Mouse (Mus musculus) limb, embryonic 15.5 days (tissue): ENCODE measurements around the gene Nos1. TPM values are rescaled to one million over a fixed set of nuclear protein-coding genes. Genes with fewer than 3 reads are reported as not detected.

Experiments used
- ATAC-seq: fragments of 200-750 bp; cut with Nextera tagmentation; 2 replicates; pipeline ENCODE4 v1.8.0; 2017; ENCODE audit warnings: low read depth, moderate TSS enrichment; ENCODE audit not compliant: insufficient number of reproducible peaks, low FRiP score, low TSS enrichment
- H3K27ac ChIP-seq: fragments of 300-500 bp; sonication (generic); 2 replicates; pipeline ENCODE4 v1.5.1; 2015; ENCODE audit warnings: moderate library complexity, mild to moderate bottlenecking, inconsistent platforms
- H3K27me3 ChIP-seq: fragments of 300-500 bp; sonication (generic); 2 replicates; pipeline ENCODE4 v1.6.1; 2015; ENCODE audit warnings: inconsistent platforms
- H3K36me3 ChIP-seq: fragments of 300-500 bp; sonication (generic); 2 replicates; pipeline ENCODE4 v1.6.1; 2015; ENCODE audit warnings: inconsistent platforms
- H3K4me1 ChIP-seq: fragments of 300-500 bp; sonication (generic); 2 replicates; pipeline ENCODE4 v1.6.1; 2015; ENCODE audit warnings: inconsistent platforms
- H3K4me2 ChIP-seq: fragments of 300-500 bp; sonication (generic); 2 replicates; pipeline ENCODE4 v1.6.1; 2015; ENCODE audit warnings: mild to moderate bottlenecking, inconsistent platforms
- H3K4me3 ChIP-seq: fragments of 300-500 bp; sonication (generic); 2 replicates; pipeline ENCODE4 v1.5.1; 2015; ENCODE audit warnings: mild to moderate bottlenecking, inconsistent platforms
- H3K9ac ChIP-seq: fragments of 300-500 bp; sonication (generic); 2 replicates; pipeline ENCODE4 v1.6.1; 2015; ENCODE audit warnings: inconsistent platforms
- H3K9me3 ChIP-seq: fragments of 300-500 bp; sonication (generic); 2 replicates; pipeline ENCODE4 v1.6.1; 2016; ENCODE audit warnings: inconsistent platforms
- WGBS: fragments of 180-500 bp; shearing (Covaris S2); methylation state at CpG from one replicate; pipeline ENCODE4 v1.1.7; 2015; 5-methylcytosine and 5-hydroxymethylcytosine counted together
- polyA plus RNA-seq: library from polyadenylated mRNA; unstranded; fragments of >200 nt; fragmentation: Nextera tagmentation; extraction: Ambion mirVana; gene quantifications from 2 replicates; pipeline ENCODE4 v1.2.1, GENCODE M21; 2015

The Nos1 gene
- polyA plus RNA-seq, 1 experiment from 2014 or later: 1.2 TPM

- Histone ChIP-seq H3K27ac (no peak overlapping the region), H3K4me2 (peak overlapping the region; percentile 47), H3K9me3 (no peaks in the 10 kb centered on the region), H3K4me1 (no peaks in the 10 kb centered on the region), H3K36me3 (no peaks in the 10 kb centered on the region), H3K4me3 (peak overlapping the region; percentile 26), H3K9ac (no peak overlapping the region), H3K27me3 (no peaks in the 10 kb centered on the region)
- WGBS: 16% methylated on average over 14 of the region's 14 CpGs
- 0 out of 2 replicates have a peak, but pooled peaks have one; percentile 6 for ATAC-seq
Observed at GRCm38 (mm10) chr5:117938182-117938581, 157.3 kb downstream of the Nos1 start.

GRCm38 (mm10) chr5:117939402-117939801, 158.6 kb downstream of the Nos1 start:
- ATAC-seq: no peak
- Histone ChIP-seq H3K36me3 (no peaks in the 10 kb centered on the region), H3K27ac (no peak overlapping the region), H3K27me3 (no peaks in the 10 kb centered on the region), H3K9ac (no peak overlapping the region), H3K9me3 (no peaks in the 10 kb centered on the region), H3K4me3 (no peak overlapping the region), H3K4me2 (no peak overlapping the region), H3K4me1 (no peaks in the 10 kb centered on the region)
- WGBS: 80% methylated on average over 8 of the region's 8 CpGs

DNA sequence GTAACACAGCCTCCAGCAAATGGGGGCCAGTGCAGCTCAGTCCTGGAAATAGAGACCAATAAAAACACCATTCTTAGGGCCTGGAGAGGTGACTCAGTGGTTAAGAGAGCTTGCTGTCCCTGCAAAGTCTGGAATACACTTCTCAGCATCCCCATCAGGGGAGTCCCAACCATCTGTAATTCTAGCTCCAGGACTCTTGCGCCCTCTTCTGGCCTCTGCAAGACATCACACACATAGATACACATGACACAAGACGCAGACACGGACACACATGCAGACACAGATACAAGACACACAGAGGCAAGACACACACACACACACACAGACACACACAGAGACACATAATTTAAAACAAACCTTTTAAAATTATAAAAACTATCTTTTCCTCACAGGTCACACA, 160.7 kb downstream of the Nos1 start:
- Histone ChIP-seq H3K9me3 (no peaks in the 10 kb centered on the region), H3K4me2 (no peak overlapping the region), H3K36me3 (no peaks in the 10 kb centered on the region), H3K27me3 (no peaks in the 10 kb centered on the region), H3K4me1 (no peaks in the 10 kb centered on the region), H3K9ac (no peak overlapping the region), H3K4me3 (no peak overlapping the region), H3K27ac (no peak overlapping the region)
- 74% methylated on average over 3 of the region's 3 CpGs for WGBS
- no peak for ATAC-seq

- no peak overlapping the region for H3K27ac ChIP-seq
- H3K27me3 ChIP-seq: no peaks in the 10 kb centered on the region
- ATAC-seq: no peak
- WGBS: 20% methylated on average over 4 of the region's 4 CpGs
- H3K4me1 ChIP-seq: no peaks in the 10 kb centered on the region
- no peak overlapping the region for H3K9ac ChIP-seq
- no peaks in the 10 kb centered on the region for H3K9me3 ChIP-seq
- no peaks in the 10 kb centered on the region for H3K36me3 ChIP-seq
- no peak overlapping the region for H3K4me3 ChIP-seq
- no peak overlapping the region for H3K4me2 ChIP-seq
Observed at GRCm38 (mm10) chr5:117946605-117947004, 165.8 kb downstream of the Nos1 start.

DNA sequence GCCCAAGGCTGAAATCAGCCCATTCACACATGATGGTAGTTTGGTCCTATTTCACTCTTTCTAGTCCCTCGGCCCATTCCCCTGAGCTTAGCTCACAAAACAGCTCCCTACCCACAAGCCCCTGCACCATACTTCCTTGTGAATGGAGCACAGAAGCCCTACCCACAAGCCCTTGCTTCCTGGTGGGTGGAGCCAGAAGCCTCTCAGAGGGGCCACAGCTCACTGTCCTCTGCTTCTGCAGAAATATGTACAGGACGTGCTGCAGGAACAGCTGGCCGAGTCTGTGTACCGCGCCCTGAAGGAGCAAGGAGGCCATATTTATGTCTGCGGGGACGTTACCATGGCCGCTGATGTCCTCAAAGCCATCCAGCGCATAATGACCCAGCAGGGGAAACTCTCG, 168.6 kb downstream of the Nos1 start:
- Histone ChIP-seq H3K4me3 (no peak overlapping the region), H3K27me3 (no peaks in the 10 kb centered on the region), H3K9me3 (no peaks in the 10 kb centered on the region), H3K4me2 (no peak overlapping the region), H3K4me1 (no peaks in the 10 kb centered on the region), H3K36me3 (no peaks in the 10 kb centered on the region), H3K9ac (no peak overlapping the region), H3K27ac (no peak overlapping the region)
- 77% methylated on average over 10 of the region's 10 CpGs for WGBS
- no peak for ATAC-seq

GRCm38 (mm10) chr5:117953893-117954292, 173.1 kb downstream of the Nos1 start:
- Histone ChIP-seq H3K9me3 (no peaks in the 10 kb centered on the region), H3K4me3 (no peak overlapping the region), H3K9ac (no peak overlapping the region), H3K4me2 (no peak overlapping the region), H3K36me3 (no peaks in the 10 kb centered on the region), H3K4me1 (no peaks in the 10 kb centered on the region), H3K27me3 (no peaks in the 10 kb centered on the region), H3K27ac (no peak overlapping the region)
- 80% methylated on average over 12 of the region's 12 CpGs for WGBS
- ATAC-seq: no peak

DNA sequence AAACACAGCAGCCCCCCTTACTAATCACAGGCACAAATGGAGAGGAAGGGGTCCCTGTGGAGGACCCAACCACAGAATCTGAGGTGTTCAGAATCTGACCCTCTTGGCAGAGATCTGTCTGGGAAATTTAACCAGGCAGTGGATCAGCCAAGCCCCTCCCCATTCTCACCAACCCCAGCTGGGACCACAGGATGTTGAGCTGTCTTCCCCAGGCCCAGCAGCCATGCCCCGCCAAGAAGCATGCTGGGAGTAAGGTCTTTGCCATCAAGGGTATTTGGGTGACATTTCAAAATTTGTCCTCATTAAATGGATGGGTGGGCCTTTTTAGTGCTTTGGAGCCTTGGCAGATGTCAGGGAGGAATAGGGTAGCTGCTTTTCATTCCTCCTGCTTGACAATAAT, 173.6 kb downstream of the Nos1 start:
- ATAC-seq: no peak
- Histone ChIP-seq H3K9ac (no peak overlapping the region), H3K4me3 (no peak overlapping the region), H3K27ac (no peak overlapping the region), H3K36me3 (no peaks in the 10 kb centered on the region), H3K4me2 (no peak overlapping the region), H3K27me3 (no peaks in the 10 kb centered on the region), H3K4me1 (no peaks in the 10 kb centered on the region), H3K9me3 (no peaks in the 10 kb centered on the region)
- 71% methylated on average over 1 of the region's 1 CpGs for WGBS

GRCm38 (mm10) chr5:117955675-117956420, 175.0 kb downstream of the Nos1 start:
- WGBS: 43% methylated on average over 10 of the region's 10 CpGs
- H3K27ac ChIP-seq: no peak overlapping the region
- no peak overlapping the region for H3K4me2 ChIP-seq
- no peak overlapping the region for H3K9ac ChIP-seq
- ATAC-seq: no peak
- H3K27me3 ChIP-seq: no peaks in the 10 kb centered on the region
- H3K4me1 ChIP-seq: no peaks in the 10 kb centered on the region
- H3K9me3 ChIP-seq: no peaks in the 10 kb centered on the region
- H3K4me3 ChIP-seq: no peak overlapping the region
- no peaks in the 10 kb centered on the region for H3K36me3 ChIP-seq

DNA sequence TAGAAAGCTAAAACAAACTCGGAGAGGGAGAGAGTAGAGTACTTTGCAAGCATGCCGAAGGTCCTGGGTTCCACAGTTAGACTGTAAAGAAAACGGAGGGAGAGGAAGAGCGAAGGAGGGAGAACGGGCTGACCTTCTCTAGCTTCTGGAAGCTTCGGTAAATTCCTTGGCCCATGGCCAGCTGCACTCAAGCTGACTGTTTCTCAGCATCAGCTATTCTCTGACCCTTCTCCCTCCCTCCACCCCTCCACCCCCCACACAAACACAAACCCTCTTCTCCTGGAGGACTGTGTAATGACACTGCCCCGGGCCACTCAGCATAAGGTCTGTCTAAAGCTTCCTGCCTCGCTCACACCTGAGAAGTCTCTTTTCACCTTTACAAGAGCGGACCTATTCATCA, 183.9 kb downstream of the Nos1 start:
- no peak overlapping the region for H3K4me2 ChIP-seq
- 42% methylated on average over 9 of the region's 9 CpGs for WGBS
- H3K36me3 ChIP-seq: no peaks in the 10 kb centered on the region

DNA sequence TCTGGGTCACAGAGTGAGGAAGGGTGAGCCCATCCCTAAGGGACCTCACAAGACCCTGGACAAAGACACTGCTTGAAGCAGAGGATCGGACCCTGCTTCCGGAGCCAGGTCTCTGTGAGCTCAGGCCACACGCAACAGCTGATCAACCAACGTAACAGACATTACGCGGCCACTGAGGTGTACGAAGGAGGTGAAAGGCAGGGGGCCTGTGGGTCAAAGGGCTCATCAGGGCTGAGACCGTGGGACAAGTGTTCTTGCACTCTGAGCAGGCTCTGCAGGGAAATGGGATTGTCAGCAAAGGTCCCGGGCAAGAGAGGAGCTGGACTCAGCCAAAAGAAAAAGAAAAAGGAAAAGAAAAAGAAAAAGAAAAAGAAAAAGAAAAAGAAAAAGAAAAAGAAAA, 186.1 kb downstream of the Nos1 start:
- Histone ChIP-seq H3K4me3 (no peak overlapping the region), H3K4me2 (no peak overlapping the region), H3K27ac (no peak overlapping the region), H3K9ac (no peak overlapping the region), H3K36me3 (no peaks in the 10 kb centered on the region), H3K27me3 (no peaks in the 10 kb centered on the region; the same call in 1 of the 2 replicates), H3K9me3 (no peaks in the 10 kb centered on the region), H3K4me1 (no peaks in the 10 kb centered on the region)
- 77% methylated on average over 9 of the region's 9 CpGs for WGBS
- no peak for ATAC-seq

More for the DNA sequence above, 183.9 kb downstream of the Nos1 start:
- Histone ChIP-seq H3K4me1 (no peaks in the 10 kb centered on the region), H3K27ac (no peak overlapping the region), H3K4me3 (no peak overlapping the region), H3K9ac (no peak overlapping the region), H3K9me3 (no peaks in the 10 kb centered on the region), H3K27me3 (no peaks in the 10 kb centered on the region; the same call in 1 of the 2 replicates)
- ATAC-seq: no peak

GRCm38 (mm10) chr5:117967659-117968069, 186.8 kb downstream of the Nos1 start:
- 59% methylated on average over 4 of the region's 4 CpGs for WGBS
- H3K9me3 ChIP-seq: no peaks in the 10 kb centered on the region
- H3K27me3 ChIP-seq: no peaks in the 10 kb centered on the region; the same call in 1 of the 2 replicates
- H3K27ac ChIP-seq: no peak overlapping the region
- no peaks in the 10 kb centered on the region for H3K36me3 ChIP-seq
- H3K4me1 ChIP-seq: no peaks in the 10 kb centered on the region
- no peak for ATAC-seq
- H3K4me2 ChIP-seq: no peak overlapping the region
- no peak overlapping the region for H3K4me3 ChIP-seq
- H3K9ac ChIP-seq: no peak overlapping the region

DNA sequence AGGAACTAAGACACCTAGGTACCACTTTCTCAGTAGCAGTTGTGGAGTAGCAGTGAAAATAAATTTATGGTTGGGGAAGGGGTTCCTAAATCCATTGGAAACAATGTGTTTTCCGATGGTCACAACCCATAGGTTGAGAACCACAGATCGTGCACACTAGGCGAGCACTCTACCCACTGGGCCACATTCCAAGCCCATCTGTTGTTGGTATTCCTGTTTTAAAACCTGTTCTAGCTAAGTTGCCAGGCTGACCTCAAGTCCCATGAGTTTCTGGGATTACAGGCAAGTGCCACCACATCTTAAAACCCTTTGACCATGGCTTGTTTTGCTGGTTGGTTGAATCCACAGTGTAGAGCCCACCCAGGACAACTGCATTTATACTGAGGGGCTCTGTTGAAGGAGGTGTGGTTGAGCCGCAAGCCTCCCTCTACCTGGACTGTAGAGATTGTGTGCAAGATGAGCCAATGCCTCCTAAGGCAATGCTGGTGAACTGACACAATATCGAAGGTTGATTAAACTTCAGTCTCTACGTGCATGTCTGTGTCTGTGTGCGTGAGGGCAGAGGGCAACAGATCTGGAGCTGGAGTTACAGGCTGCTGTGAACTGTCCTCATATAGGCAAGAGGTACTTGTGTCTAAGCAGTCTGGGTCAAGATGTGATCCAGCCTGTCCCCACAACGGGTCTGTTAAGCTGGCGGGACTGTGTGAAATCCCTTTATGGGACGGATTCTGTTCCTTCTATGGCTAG, 189.0 kb downstream of the Nos1 start:
- WGBS: 82% methylated on average over 10 of the region's 10 CpGs
- no peaks in the 10 kb centered on the region for H3K4me1 ChIP-seq
- no peaks in the 10 kb centered on the region for H3K9me3 ChIP-seq
- H3K36me3 ChIP-seq: no peaks in the 10 kb centered on the region
- H3K9ac ChIP-seq: no peak overlapping the region
- H3K27ac ChIP-seq: no peak overlapping the region
- ATAC-seq: no peak
- H3K4me2 ChIP-seq: no peak overlapping the region
- H3K27me3 ChIP-seq: no peaks in the 10 kb centered on the region; the same call in 1 of the 2 replicates
- H3K4me3 ChIP-seq: no peak overlapping the region
